ENCODE assay signal across 9 mouse cellular contexts in the genomic region with DNA sequence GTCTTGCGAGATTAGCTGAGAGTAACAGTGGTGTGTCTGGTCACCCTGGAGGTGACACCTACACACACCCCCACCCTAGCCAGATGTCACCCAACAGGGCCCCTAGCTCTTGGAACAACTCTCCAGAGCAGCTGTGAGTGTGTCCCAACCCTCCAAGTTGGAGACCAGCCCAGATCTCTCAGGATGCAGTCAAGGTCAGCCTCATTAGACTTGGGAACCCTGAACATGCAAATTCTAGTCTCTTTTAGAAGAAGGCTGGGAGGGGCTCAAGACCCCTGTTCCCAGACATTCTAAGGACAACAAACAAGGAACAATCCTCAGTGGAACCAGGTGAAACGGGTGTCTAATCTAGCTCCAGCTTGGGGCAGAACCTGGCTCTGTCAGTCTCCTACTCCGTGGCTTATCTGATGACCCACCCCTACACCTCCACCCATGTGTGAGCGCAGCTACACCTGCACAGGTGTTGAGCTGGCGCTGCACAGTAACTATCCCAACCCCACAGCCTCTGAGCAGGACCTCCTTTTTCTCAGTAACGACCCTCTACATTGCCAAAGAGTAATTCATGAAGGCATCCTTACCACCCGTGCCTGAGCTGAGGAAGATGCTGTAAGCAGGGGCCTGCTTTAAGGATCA. TPM values are rescaled to one million over a fixed set of nuclear protein-coding genes. Genes with fewer than 3 reads are reported as not detected.
DNase-seq lines count a peak whose midpoint lies in the region; ATAC-seq and TF ChIP-seq lines count a peak whose summit lies in the region.
"Had no signal": no experiment of that assay in that cellular context is flagged by ENCODE, and none has a peak within 500 bp of the region (broad histone marks: within the 10 kb centered on the region; RNA-seq: fewer than 3 reads in every experiment).

No protein-coding gene starts in this region.

- no peaks in the 10 kb centered on the region for H3K79me2 ChIP-seq in myocyte (ENCODE audit: control insufficient read depth, insufficient read depth)

- H3K36me3 ChIP-seq in intestine, embryonic 14.5 days (ENCODE audit: control insufficient read depth, insufficient read depth, low read length) = no peaks in the 10 kb centered on the region
- H3K36me3 ChIP-seq in myocyte (ENCODE audit: control insufficient read depth, insufficient read depth) = no peaks in the 10 kb centered on the region
- H3K36me3 ChIP-seq in forebrain, postnatal 0 days (ENCODE audit: insufficient read depth) = no peaks in the 10 kb centered on the region

- no peaks in the 10 kb centered on the region; the same call in 1 of the 2 replicates for H3K4me1 ChIP-seq in cortical plate, adult 2 months (ENCODE audit: control insufficient read depth, insufficient read depth, low read length)
- peaks cover 5% of the 10 kb centered on the region; the same call in 1 of the 2 replicates for H3K4me1 ChIP-seq in intestine, embryonic 14.5 days (replicated peaks; ENCODE audit: control insufficient read depth, insufficient read depth, low read length)
- no peaks in the 10 kb centered on the region for H3K4me1 ChIP-seq in forebrain, postnatal 0 days (ENCODE audit: insufficient read depth)

- DNase-seq in left cerebral cortex, adult 2 months (ENCODE audit: extremely low spot score in 1 of 2, low spot score in 2 of 2) = no peak
- DNase-seq in left cerebral cortex, postnatal 14 days (ENCODE audit: low spot score in 2 of 2) = no peak
- no peak for DNase-seq in intestine, embryonic 14.5 days (ENCODE audit: low spot score)
- no peak for DNase-seq in spleen, postnatal 10 days (ENCODE audit: low spot score in 2 of 2)
- DNase-seq in left cerebral cortex, adult 9 months (ENCODE audit: low spot score in 2 of 2) = no peak
- DNase-seq in forebrain, postnatal 0 days = no peak
- DNase-seq: right cerebral cortex, postnatal 4 days had no signal

- no peaks in the 10 kb centered on the region for H3K27me3 ChIP-seq in intestine, embryonic 14.5 days (replicated peaks; ENCODE audit: control insufficient read depth, insufficient read depth, low read length)
- H3K27me3 ChIP-seq in myocyte (ENCODE audit: control insufficient read depth, insufficient read depth, insufficient read length) = peaks cover 7% of the 10 kb centered on the region
- no peaks in the 10 kb centered on the region for H3K27me3 ChIP-seq in forebrain, postnatal 0 days (ENCODE audit: insufficient read depth, low read length)

- WGBS in intestine, embryonic 14.5 days = 76% methylated on average over 7 of the region's 7 CpGs
- 79% methylated on average over 7 of the region's 7 CpGs for WGBS in forebrain, postnatal 0 days

- no peak overlapping the region for H3K4me2 ChIP-seq in intestine, embryonic 14.5 days (ENCODE audit: low read length)
- peak overlapping the region; percentile 68 for H3K4me2 ChIP-seq in myocyte (ENCODE audit: low read depth)
- no peak overlapping the region for H3K4me2 ChIP-seq in forebrain, postnatal 0 days (ENCODE audit: low read depth)

- no peaks in the 10 kb centered on the region for H3K9me3 ChIP-seq in intestine, embryonic 14.5 days (ENCODE audit: control insufficient read depth, low read length)
- no peaks in the 10 kb centered on the region for H3K9me3 ChIP-seq in forebrain, postnatal 0 days (ENCODE audit: low read length)

- H3K27ac ChIP-seq in left cerebral cortex, adult 2 months = peak overlapping the region; percentile 71
- H3K27ac ChIP-seq in cortical plate, adult 2 months (ENCODE audit: insufficient read depth, low read length) = peak overlapping the region; percentile 86
- no peak overlapping the region for H3K27ac ChIP-seq in intestine, embryonic 14.5 days (ENCODE audit: low read depth)
- no peak overlapping the region for H3K27ac ChIP-seq in forebrain, postnatal 0 days (ENCODE audit: low read depth, low read length)

- no peak for TF ChIP-seq POLR2A in cortical plate, adult 2 months (IDR thresholded peaks at IDR 0.05; ENCODE audit: extremely low read depth, insufficient read depth, low read length)
- no peak for TF ChIP-seq POLR2A in myocyte (IDR thresholded peaks at IDR 0.05; ENCODE audit: insufficient read length, low read depth)

- intact Hi-C loops in left cerebral cortex, adult 2 months (cut with DNase I) = no loop called here
- intact Hi-C loops in left cerebral cortex, postnatal 14 days (cut with DNase I) = no loop called here

- H3ac ChIP-seq in myocyte (ENCODE audit: control insufficient read depth, insufficient read length) = no peak overlapping the region

- H3K9ac ChIP-seq in intestine, embryonic 14.5 days (ENCODE audit: low read length) = no peak overlapping the region
- no peak overlapping the region for H3K9ac ChIP-seq in forebrain, postnatal 0 days

- no peak for TF ChIP-seq CTCF in left cerebral cortex, adult 2 months (IDR thresholded peaks at IDR 0.05)
- no peak for TF ChIP-seq CTCF in cortical plate, adult 2 months (IDR thresholded peaks at IDR 0.05; ENCODE audit: extremely low read depth, insufficient read depth, low read length)
- no peak for TF ChIP-seq CTCF in forebrain, postnatal 0 days (IDR thresholded peaks at IDR 0.05; ENCODE audit: low read depth)

- 0 out of 2 replicates have a peak, but pooled peaks have one; percentile 47 for ATAC-seq in intestine, embryonic 14.5 days (replicated peaks; ENCODE audit: low FRiP score, low TSS enrichment, low read depth)
- ATAC-seq in forebrain, postnatal 0 days = no peak

- no peak overlapping the region for H3K4me3 ChIP-seq in left cerebral cortex, adult 2 months
- H3K4me3 ChIP-seq in cortical plate, adult 2 months (ENCODE audit: insufficient read depth, low read length) = no peak overlapping the region
- no peak overlapping the region for H3K4me3 ChIP-seq in intestine, embryonic 14.5 days (ENCODE audit: low read depth, low read length)
- no peak overlapping the region for H3K4me3 ChIP-seq in myocyte
- no peak overlapping the region for H3K4me3 ChIP-seq in forebrain, postnatal 0 days (ENCODE audit: low read depth, low read length)

TF ChIP-seq in myocyte, 11 proteins besides CTCF, POLR2A, EP300 and RAD21:
- TF ChIP-seq MYOG (IDR thresholded peaks at IDR 0.05; ENCODE audit: control insufficient read depth in 1 of 3, insufficient read depth in 1 of 3, insufficient read length in 2 of 3, low read depth in 2 of 3) (peak in 2 of 3 experiments; percentile 50 to 67), MYOD1 (IDR thresholded peaks at IDR 0.05; ENCODE audit: control insufficient read depth in 1 of 3, insufficient read length in 2 of 3, low read depth in 2 of 3) (peak in 2 of 3 experiments; percentile 4 to 51), SRF (IDR thresholded peaks at IDR 0.05; ENCODE audit: control insufficient read depth, insufficient read length, low read depth) (no peak)
TF ChIP-seq in myocyte: peak in this region for 2.

RNA-seq across cellular contexts. Expression of gene Herpud1, which starts 23.5 kb away (rescaled TPM):
- 10 to 100 TPM; 68.3 to 78.2 TPM for total RNA-seq in left cerebral cortex, adult 2 months (2021)
- total RNA-seq in left cerebral cortex, postnatal 14 days (2021) = 10 to 100 TPM; 48.8 to 60.8 TPM
- polyA plus RNA-seq in cortical plate, adult 2 months (2012; rRNA removed) = 90.6 and 97.8 TPM in 2 replicates
- polyA plus RNA-seq in intestine, embryonic 14.5 days (2014; fragmentation: Nextera tagmentation; extraction: Ambion mirVana) = 77.7 and 97.4 TPM in 2 replicates
- 292 TPM for polyA plus RNA-seq in myocyte (2012; fragmentation: generic; extraction: Trizol)
- 68.2 and 79.7 TPM in 2 replicates for total RNA-seq in forebrain, postnatal 0 days (2014; rRNA removed)
- polyA plus RNA-seq in forebrain, postnatal 0 days (2015; fragmentation: Nextera tagmentation; extraction: Ambion mirVana) = 60.7 and 63.4 TPM in 2 replicates

RNA-seq across cellular contexts. Expression of gene Slc12a3, which starts 33.7 kb away (rescaled TPM):
- under 1 TPM; 0.29 to 0.68 TPM for total RNA-seq in left cerebral cortex, adult 2 months (2021)
- total RNA-seq in left cerebral cortex, postnatal 14 days (2021) = under 1 TPM; 0.36 to 0.51 TPM
- 0.66 and 1.0 TPM in 2 replicates for polyA plus RNA-seq in cortical plate, adult 2 months (2012; rRNA removed)
- 0.05 TPM in 1 of 2 replicates, not detected in the other for polyA plus RNA-seq in intestine, embryonic 14.5 days (2014; fragmentation: Nextera tagmentation; extraction: Ambion mirVana)
- 0.04 TPM for polyA plus RNA-seq in myocyte (2012; fragmentation: generic; extraction: Trizol)
- 0.29 TPM in 1 of 2 replicates, not detected in the other for total RNA-seq in forebrain, postnatal 0 days (2014; rRNA removed)
- 0.08 and 0.12 TPM in 2 replicates for polyA plus RNA-seq in forebrain, postnatal 0 days (2015; fragmentation: Nextera tagmentation; extraction: Ambion mirVana)

Comparison
In these comparisons a context has a peak if more than half of its experiments do, and no peak if none do; other contexts are left out.
1. H3K27ac ChIP-seq: peak in left cerebral cortex, adult 2 months (single experiment) and cortical plate, adult 2 months (single experiment); none in intestine, embryonic 14.5 days (single experiment) and forebrain, postnatal 0 days (single experiment).